Mouse (Mus musculus): ENCODE measurements around the gene Fxyd7.

The Fxyd7 gene

DNA sequence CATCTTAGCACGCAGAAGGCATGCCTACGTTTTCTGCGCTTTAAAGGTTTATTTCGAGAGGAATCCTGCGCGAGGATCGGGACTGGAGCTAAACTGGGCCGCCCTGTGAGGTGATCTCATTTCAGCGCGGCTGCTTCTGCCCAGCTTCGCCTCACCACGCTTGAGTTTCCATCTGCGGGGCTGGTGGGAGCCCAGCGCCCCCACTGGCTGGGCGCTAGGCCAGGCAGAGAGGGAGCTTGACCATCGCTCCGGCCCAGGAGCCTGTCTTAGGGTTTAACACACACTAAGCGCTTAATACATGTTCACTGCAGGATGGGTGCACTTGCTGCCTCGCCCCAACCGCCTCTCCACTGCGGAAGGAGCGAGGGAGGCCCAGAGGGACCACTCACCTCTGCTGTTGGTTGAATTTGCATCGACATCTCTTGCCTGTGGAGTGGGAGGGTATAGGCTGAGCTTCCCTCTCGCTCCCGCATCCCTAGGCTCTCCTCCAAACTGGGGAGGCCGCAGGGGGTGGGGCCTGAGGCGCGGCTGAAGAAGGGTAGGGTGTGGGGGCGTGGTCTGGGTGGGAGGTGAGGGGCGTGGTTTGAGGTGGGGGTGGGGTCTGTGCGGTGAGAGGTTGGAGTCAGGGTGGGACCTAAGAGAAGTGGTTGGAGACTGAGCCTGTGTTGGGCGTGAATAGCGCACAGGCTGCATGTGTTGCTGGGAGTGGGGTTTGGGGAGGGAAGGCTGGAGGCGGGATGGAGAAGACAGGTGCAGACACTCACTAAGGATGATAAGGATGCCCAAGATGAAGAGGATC lies 1.6 kb upstream of the Fxyd7 start:
- in situ Hi-C loops (cut with MboI), result no loop called here

DNA sequence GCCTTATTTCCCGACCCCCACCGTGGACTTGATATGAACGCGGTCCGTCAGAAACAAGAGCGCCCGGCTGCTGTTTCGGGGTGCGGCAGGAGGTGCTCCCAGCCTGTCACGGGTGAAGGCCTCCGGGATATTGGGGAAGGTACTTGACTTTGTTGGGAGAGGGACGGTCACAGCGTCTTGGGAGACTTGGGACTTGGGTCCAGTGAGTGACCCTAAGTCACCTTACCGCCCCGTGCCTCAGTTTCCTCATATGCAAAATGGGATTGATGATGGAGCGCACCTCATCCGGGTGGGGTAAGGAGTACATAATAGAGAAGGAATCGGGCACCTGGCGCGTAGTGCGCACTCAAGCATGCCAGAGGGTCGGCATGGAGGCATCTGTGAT lies 976 bp upstream of the Fxyd7 start:
- in situ Hi-C loops (cut with MboI), result no loop called here

DNA sequence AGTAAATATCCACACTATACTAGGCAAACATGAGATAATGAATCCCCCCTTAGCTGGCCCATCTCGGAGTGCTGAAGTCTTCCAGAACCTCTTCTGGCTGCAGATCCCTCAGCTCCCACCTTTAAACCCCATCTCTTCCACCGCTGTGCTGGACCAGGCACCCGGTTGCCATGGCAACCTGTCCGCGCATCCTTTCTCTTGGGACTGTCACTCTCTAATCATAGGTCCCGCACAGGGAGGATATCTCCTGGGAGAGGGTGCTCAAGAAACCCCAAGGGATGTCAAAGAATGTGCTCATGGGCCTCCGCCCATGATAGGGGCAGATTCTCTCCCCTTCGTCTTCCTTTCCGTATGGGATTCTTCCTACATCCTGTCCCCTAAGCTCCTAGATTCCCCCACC lies 346 bp downstream of the Fxyd7 start:
- in situ Hi-C loops (cut with MboI), result no loop called here

DNA sequence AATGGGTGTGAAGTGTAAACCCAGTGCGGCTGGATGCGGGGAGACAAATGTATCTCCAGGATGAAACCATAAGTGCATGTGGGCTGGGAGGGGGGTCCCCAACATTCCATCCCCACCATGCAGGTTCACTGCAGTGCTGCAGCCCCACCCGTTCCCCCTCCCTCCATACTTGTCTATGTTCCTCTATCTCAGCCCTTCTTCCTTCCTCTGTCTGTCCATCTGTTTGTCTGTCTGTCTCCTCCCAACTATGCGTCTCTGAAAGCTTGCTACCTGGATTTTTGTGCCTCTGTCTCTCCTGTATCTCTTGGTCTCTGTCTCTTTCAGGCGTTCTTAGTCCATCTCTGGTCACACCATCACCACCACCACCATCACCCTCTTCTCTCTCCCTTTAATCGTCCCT lies 780 bp downstream of the Fxyd7 start:
- in situ Hi-C loops (cut with MboI), result no loop called here

DNA sequence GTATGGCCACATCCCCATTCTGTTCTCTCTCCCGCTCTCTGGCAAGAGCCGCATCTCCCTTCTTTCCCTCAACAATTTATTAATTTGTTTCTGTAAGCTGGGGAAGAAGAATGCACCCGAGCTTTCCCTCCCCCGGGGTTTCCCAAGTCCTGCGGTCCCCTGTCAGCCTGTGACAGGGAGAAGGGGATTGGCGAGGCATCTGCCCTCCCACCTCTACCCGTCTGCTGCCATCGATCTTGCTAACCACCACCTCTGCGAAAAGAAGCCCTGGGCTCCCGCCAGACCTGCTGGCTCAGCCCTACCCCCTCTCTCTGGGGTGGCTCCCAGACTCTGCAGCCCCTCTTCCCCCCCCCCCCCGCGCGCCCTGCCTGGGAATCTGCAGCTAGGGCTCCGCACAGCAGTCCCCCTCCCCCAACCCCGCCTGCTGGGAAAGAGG lies 1.4 kb downstream of the Fxyd7 start:
- in situ Hi-C loops (cut with MboI), result no loop called here

DNA sequence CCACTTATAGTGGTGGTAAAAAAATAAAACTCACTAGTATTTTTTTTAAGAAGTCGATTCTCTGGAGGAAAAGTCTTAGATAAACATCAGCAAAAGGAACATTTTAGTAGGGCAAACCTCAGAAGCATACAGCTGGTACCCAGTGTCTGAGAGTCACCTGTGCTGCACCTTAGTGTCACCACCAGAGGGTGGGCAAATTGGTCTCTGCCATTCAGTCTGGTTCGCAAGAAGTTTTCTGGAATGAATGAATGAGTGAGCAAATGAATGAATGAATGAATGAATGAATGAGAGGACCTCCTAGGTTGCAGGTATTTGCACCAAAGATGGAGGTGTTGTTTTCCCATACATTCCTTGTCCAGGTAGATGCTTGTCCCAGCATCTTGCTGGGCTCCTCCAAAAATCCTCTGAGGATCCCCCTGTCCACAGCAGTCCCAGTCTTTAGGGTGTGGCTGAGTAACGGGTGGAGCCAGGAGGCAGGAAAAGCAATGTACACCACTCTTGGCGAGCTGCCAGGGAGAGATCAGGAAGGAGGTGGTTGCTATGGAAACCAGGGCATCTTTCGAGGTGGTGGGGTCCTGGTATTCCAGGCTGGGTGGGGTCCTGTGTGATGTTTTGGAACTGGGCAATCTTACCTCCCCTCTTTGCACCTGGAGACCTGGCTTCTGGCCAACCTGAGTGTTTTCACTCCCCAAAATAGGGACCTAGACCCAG lies 2.0 kb downstream of the Fxyd7 start:
- in situ Hi-C loops (cut with MboI), result no loop called here

DNA sequence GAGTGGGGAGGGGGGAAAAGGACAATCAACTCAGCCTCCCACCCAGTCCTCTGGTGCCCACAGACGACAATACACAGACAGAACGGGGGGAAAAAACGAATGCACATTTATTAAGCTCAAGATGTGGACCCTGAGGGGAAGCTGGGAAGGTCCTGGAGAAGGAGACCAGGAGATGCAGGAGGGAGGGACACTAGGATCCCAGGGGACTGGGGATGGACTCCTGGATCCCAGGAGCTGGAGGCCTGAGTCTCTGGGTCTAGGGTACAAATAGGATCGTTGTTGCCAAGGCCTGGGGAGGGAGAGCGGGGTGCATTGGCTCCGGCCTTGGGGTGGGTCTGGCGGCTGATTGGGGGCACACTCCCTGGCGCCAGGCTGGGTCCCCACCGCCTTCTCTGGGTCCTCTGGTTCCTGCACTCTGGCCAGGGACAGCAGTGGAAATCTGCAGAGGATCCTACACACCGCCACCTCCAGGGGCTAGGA lies 8.8 kb downstream of the Fxyd7 start, which contains the start of gene Fxyd5:
TSS of gene Fxyd5 (minus strand) at position 51 of the 480 bp plus-strand sequence.
- in situ Hi-C loops (cut with MboI), result no loop called here

DNA sequence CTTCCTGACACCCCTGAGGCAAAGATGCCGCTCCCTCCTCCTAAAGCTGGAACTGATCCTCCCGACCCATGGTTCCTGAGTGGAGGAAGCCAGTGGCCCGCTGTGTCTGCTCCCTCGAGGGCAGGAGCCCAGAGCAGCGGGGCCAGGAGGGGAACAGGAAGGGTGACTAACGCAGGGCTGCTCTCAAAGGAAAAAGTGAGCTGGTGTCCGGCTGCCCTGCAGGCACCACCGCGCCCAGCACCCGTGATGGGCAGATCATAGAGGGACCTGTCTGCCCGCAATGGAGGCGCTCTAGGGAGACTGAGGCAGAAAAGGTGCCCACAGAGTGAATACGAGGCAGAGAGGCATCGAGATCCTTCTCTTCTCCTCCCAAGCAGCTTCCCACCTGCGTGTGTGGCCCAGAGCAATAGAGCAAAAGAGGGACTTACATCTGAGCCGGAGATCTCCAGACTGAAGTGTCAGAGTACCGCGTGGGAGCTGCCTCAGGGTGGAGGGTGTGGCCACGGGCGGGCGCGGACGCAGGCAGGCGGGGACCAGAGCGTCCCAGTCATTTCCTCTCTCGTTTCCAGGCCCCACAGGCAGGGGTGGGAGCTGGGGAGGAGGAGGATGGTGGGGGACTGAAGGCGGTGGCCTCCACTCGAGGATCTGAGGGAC lies 9.5 kb downstream of the Fxyd7 start:
- in situ Hi-C loops (cut with MboI), result no loop called here

DNA sequence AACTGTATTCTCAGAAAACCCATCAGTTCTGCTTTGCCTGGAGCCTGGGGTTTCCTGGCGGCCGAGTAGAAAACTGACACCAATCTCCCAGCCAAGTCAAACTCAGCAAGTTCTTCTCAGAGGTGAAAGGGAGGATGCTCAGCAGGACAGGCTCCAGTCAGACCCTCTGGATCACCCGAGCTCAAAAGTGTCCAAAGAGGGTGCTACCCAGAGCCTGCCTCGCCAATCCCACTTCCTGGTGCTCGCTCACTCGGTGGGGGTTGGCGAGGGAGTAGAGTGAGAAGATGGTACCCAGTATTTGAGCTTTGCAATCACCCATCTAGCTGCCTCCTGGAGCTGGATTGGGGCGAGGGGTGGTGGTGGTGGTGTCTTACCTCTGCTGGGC lies 10.3 kb downstream of the Fxyd7 start:
- in situ Hi-C loops (cut with MboI), result no loop called here

DNA sequence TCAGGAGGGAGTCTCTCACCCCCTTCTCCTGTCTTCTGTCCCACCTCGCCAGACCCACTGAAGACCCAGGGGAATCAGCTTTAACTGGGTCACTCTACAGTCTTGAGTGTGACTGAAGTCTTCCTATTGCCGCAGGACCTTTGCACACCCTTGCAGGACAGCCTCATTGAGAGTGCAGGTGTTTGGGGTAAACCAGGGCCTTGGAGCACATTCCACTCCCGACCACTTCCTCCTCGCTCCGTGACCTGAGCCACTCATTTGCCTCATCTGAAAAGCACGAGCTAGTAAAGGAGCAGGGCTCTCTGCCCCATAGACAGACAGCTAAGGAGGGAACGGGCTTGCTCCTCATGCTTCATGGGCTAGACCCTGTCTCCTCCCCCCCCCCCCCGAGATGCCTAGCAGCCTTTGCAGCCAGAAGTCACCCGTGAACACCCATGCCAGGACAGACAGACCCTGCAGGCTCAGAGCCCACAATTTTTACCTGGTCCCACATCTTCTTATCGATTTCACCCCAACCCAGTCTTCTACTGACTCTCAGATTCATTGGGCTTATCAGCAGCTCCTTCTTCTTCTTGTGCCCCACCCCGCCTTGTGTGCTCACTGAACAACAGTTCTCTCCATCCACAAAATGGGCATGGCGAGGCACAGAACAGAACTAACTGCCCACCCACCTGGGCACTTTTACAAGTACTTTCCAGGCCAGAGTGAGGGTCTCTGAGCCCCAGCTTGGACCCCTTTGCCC lies 10.8 kb downstream of the Fxyd7 start:
- in situ Hi-C loops (cut with MboI), result no loop called here

DNA sequence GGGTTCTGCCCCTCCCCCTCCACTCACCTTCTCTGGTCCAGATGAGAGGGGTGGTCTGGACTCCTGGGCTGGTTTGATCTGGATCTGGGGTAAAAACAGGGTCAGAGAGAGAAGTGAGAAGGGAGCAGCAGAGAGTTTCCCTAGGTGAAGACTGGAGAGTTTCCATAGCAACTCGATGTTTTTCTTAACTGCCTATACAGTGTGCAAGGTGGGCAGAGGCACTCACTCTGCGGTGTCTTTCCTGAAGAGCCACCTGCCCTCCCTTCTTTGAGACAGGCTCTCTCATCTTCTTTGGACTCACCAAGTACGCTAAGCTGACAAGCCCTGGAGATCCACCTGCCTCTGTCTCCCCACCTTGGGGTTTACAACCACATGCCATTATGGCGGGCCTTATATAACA lies 12.3 kb downstream of the Fxyd7 start:
- in situ Hi-C loops (cut with MboI), result no loop called here

DNA sequence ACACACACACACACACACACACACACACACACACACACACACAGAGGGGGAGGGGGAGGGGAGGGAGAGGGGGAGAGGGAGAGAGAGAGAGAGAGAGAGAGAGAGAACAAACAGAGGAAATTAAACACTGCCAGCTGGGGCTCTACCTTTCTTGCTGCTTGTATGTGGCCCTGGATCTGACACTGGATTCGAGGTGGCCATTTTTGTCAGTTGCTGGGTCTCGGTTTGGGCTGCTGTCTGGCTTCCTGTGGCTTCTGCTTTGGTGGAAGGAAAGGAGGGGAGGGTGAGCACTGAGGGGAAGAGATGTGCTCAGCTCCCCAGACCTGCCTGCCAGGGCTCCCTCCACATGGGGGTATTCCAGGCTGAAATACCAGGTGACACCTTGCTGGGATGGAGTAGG lies 13.6 kb downstream of the Fxyd7 start:
- in situ Hi-C loops (cut with MboI), result no loop called here

DNA sequence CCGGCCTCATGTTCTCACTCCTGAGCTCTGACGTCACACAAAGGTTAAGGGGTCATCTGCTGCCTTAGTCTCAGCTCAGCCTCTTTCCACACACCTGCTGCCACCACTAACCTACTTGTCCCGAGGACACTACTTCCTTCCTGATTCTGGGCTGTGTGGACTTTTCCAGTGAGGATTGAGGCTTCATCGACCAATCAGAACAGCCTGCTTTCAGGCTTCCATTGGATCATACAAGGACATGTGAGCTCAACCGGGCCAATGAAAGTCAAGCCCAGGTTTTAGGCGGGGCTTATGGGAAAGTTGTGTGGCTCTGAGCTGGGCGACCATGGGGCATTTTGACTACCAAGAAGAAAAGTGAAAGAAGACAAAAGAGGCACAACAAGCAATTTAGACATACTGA lies 14.3 kb downstream of the Fxyd7 start:
- in situ Hi-C loops (cut with MboI), result no loop called here

DNA sequence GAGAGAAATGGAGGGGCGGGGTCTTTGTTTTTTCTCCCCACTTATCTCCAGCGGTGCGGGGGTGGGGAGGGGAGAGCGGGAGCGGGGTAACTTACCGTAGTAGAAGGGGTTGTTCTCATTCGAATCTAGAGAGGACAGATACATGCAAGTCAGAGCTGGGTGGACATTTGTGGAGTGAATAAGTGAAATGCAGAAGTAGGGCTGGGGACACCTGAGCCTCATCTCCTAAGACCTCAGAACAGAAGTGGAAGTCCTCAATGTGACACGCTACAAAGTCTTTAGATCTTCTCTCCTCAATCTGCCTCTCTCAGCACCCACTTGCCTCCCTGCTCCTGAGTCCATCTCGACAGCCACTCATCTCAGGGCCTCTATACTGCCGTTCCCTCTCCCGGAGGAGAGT lies 16.0 kb downstream of the Fxyd7 start:
- in situ Hi-C loops (cut with MboI), result no loop called here

DNA sequence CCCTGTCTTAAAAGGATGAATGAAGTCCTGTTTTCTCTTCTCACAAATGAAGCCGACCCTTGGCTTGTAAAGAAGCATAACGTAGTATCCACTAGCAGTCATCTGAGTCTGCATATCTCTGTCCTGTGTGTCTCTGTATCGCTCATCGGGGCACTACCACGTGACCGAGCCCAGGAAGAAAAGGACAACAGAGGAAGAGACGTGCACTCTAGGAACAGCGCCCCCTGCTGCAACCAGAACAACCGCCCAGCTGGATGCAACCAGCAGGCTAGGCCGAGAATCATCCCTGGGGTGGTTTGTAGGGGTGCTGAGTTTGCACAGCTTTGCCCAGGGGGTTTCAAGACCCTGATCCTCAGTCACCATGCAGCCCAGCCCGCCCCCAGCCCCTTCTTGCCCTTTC lies 16.5 kb downstream of the Fxyd7 start:
- in situ Hi-C loops (cut with MboI), result no loop called here

DNA sequence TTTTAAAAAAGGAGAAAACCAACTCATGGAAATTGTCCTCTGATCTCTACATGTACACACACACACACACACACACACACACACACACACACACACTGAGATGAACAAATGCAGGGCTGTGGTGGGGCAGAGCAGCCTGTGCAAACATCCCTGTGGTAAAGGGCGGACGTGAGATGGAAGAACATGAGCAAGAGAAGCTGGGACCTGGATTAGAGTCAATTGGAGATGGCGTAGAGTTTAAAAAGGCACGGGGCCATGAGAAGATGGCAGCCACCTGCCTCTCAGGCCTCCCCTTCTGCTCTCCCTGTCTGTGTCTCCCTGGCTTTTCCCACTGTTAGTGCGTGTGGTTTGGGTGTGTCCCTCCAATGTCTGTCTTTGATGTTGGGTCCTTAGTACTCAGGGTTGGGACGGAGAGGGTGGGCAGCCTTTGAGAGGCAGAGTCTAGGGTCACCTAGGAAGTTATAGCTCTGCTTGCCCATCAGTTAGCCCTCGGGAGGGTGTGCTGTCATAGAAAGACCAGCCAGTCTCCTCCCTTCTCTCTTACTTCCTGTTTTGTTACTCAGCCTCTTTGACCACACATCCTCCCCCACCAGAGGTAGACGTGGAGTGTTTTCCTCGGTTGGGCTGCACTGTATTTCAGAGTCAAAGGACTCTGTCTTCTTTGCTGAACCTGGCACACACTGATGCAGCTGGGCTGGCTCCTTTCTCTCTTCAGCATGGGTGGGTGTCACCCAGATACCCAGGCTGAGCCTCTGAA lies 17.7 kb downstream of the Fxyd7 start:
- in situ Hi-C loops (cut with MboI), result no loop called here

DNA sequence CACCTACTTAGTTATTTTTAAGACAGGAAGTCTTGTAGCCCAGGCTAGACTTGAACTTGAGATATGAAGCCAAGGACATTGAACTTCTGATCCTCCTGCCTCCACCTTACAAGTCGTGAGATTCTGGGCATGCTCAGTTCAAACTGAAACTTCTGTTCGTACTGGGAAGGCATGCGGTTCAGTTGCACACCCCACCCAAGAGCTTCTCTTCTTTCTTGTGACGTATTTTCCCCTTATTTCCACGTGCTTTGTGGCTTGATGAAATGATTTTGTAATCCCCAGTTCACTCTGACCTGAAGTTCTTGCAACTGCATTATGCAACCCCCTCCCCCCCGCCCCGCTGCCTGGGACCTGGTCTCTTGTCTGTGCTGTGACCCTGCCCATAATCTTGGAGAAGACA lies 19.5 kb downstream of the Fxyd7 start:
- in situ Hi-C loops (cut with MboI), result no loop called here

DNA sequence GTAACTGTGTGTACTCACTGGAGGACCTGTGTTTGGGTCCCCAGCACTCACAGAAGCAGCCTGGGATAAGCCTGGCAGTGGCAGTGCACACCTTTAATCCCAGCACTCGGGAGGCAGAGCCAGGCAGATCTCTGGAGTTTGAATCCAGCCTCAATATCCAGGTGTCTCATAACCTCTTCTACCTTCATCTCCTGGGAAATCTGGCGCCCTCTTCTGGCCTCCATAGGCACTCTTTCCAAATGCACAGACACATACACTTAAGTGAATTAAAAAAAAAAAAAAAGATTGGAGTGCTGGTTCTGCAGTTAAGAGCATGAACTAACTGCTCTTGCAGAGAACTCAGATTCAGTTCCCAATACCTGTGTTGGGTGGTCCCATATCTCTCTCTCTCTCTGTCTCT lies 20.6 kb downstream of the Fxyd7 start:
- in situ Hi-C loops (cut with MboI), result no loop called here

DNA sequence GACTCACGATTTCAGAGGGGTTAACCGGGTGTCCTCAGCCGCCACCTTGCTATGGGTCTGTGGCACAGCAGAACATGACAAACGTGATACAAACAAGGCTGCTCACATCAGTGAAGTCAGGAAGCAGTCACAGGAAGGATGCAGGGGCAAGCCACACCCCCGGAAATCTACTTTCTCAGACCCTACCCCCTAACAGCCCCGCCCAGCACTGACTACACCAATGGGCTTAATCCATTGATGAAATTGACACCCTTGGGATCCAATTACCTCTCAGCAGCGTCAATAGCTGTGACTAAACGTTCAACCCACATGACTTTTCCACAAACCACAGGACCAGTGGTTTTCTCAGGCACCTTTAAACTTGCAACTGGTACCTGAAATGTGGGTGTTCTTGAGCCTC lies 22.7 kb downstream of the Fxyd7 start:
- in situ Hi-C loops (cut with MboI), result no loop called here

DNA sequence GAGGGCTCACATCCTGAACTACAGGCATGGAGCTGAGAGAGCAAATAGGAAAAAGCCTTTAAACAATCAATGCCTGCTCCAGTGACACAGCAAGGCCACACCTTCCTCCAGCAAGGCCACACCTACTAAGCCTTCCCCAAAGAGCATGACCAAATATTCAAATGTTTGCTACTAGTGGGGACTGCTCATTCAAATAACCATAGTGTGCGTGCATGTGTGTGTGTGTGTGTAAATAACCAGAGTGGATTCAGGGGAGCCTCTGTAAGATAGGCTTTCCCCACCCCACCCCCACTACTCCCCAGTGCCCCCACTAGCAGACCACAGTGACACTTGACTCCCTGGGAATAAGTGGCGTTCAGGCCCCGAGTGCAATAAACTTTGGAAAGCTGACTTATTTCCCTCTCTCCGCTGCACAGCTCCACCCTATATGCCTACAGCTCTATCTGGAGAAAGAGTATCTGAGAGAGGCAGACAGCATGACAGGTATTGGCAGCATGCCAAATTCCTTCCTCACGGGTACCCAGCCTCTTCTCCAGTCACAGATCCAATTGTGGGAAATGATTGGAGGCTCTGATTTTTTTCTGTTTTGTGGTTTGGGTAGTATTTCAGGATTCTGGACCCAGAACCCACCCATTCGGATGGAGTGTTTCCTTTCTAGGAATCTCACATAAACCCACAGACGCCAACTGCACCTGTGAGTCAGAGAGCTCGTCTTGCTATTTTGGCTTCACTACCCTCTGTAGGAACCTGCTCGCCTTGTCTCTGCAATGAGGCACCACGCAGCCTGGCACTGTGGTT lies 34.0 kb downstream of the Fxyd7 start:
- in situ Hi-C loops (cut with MboI), result no loop called here

DNA sequence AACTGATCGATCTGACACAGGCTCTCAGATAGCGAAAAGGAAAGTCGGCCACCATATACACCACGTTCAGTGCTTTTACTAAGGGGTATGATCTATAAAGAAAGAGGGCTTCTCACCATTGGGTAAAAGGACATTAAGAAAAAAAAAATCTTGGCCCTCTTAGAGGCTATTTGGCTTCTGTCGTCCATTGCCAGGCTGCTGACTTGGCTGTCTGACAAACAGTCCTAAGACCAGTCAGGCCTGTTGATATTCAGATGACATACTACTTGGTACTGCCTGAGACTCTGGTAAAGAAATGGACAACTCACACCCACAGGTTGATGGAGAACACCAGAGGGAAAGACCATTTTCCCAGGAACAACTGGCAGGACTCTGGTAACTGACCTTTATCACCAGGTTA lies 38.3 kb downstream of the Fxyd7 start:
- in situ Hi-C loops (cut with MboI), result no loop called here
